Mouse (Mus musculus) bone marrow macrophage, adult 2 months (primary cell): ENCODE results near the gene Noxa1.

Experiments
- CTCF ChIP-seq: IDR thresholded peaks from 2 replicates; pipeline ENCODE4 v1.5.1; 2012; ENCODE audit warnings: low read depth, mild to moderate bottlenecking, low read length, moderate library complexity
- POLR2A ChIP-seq: IDR thresholded peaks from 2 replicates; pipeline ENCODE4 v1.6.1; 2012; ENCODE audit warnings: mild to moderate bottlenecking, low read depth, low read length, borderline replicate concordance

DNA sequence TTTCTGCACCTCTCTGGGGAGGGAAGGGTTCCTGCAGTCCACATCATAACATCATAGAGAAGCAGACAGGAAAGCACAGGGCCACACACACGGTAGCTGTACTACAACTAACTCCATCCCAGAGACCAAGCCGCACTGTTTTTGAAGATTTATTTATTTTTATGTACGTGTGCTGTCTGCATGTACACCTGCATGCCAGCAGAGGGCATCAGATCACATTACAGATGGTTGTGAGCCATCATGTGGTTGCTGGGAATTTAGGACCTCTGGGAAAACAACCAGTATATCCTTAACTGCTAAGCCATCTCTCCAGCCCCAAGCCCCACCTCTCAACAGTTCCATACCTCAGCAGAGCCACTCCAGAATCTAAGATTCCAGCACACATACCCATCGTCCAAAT, 46.2 kb upstream of the Noxa1 start:
- no peak for TF ChIP-seq CTCF
- no peak for TF ChIP-seq POLR2A
